In genomic region chr2:90917233-90917998, GRCm38 (mm10) we compare ENCODE assay signal across 8 mouse cellular contexts. TPM values are rescaled to one million over a fixed set of nuclear protein-coding genes. Genes with fewer than 3 reads are reported as not detected.
A peak's percentile ranks its signal among the peaks of the same experiment; 100 is the strongest.
DNase-seq lines count a peak whose midpoint lies in the region; ATAC-seq lines count a peak whose summit lies in the region.

No protein-coding gene starts in this region.

- H3K27me3 ChIP-seq in hindbrain, embryonic 14.5 days (ENCODE audit: control insufficient read depth, insufficient read depth, low read length): no peaks in the 10 kb centered on the region

- H3K4me2 ChIP-seq in hindbrain, embryonic 14.5 days (replicated peaks): peak overlapping the region; percentile 78

- WGBS in hindbrain, embryonic 14.5 days: under 1% methylated on average over 71 of the region's 73 CpGs

- peaks cover 21% of the 10 kb centered on the region for H3K36me3 ChIP-seq in hindbrain, embryonic 14.5 days (replicated peaks; ENCODE audit: control insufficient read depth, insufficient read depth)

- peak overlapping the region; percentile 70 for H3K4me3 ChIP-seq in hindbrain, embryonic 14.5 days (replicated peaks; ENCODE audit: low read length)

- peaks cover 34% of the 10 kb centered on the region for H3K4me1 ChIP-seq in hindbrain, embryonic 14.5 days (replicated peaks; ENCODE audit: control insufficient read depth, insufficient read depth, low read length)

- intact Hi-C loops in left cerebral cortex, postnatal 25 days (cut with DNase I): loop anchor here (5.0 kb wide), 2 partner anchors 50 to 145 kb away; no protein-coding TSS in a partner anchor

- peak overlapping the region; percentile 98 for H3K9ac ChIP-seq in hindbrain, embryonic 14.5 days

- no peaks in the 10 kb centered on the region for H3K9me3 ChIP-seq in hindbrain, embryonic 14.5 days (ENCODE audit: control insufficient read depth, low read length)

- peak overlapping the region; percentile 93 for H3K27ac ChIP-seq in hindbrain, embryonic 14.5 days

- peak; percentile 82 for ATAC-seq in hindbrain, embryonic 14.5 days (ENCODE audit: low FRiP score)
- peak; percentile 80 for ATAC-seq in megakaryocyte-erythroid progenitor cell, adult 5-6 weeks (replicated peaks; ENCODE audit: low FRiP score, low TSS enrichment, poor library complexity, severe bottlenecking)

- peak; percentile 77 for DNase-seq in ZHBTc4 (ENCODE audit: low read depth, low spot score)
- DNase-seq in cerebellum, postnatal 25 days: peak; percentile 83 to 86
- DNase-seq in frontal cortex, postnatal 36 days (ENCODE audit: low spot score in 2 of 2): peak; percentile 51 to 56
- DNase-seq in hindbrain, embryonic 14.5 days (ENCODE audit: low spot score): peak; percentile 60
- peak; percentile 43 to 58 for DNase-seq in left cerebral cortex, postnatal 25 days (ENCODE audit: low spot score in 2 of 2)
- DNase-seq in right cerebral cortex, postnatal 25 days: peak; percentile 72
- DNase-seq in urinary bladder, postnatal 36 days (ENCODE audit: low spot score in 2 of 2): peak; percentile 64 to 76

RNA-seq across cellular contexts. Expression of gene Ndufs3, which starts 12.8 kb away (rescaled TPM):
- 216 and 227 TPM in 2 replicates for polyA plus RNA-seq in hindbrain, embryonic 14.5 days (2014; fragmentation: Nextera tagmentation; extraction: Ambion mirVana)
- 100 to 1,000 TPM; 234 to 246 TPM for total RNA-seq in left cerebral cortex, postnatal 25 days (2021)
- total RNA-seq in megakaryocyte-erythroid progenitor cell, adult 5-6 weeks (2014; fragmentation: Nextera tagmentation): 200 and 247 TPM in 2 replicates
- 96.1 and 109 TPM in 2 replicates for total RNA-seq in megakaryocyte-erythroid progenitor cell, adult 5-6 weeks (2017)

RNA-seq across cellular contexts. Expression of gene Kbtbd4, which starts 12.9 kb away (rescaled TPM):
- 44.2 and 45.5 TPM in 2 replicates for polyA plus RNA-seq in hindbrain, embryonic 14.5 days (2014; fragmentation: Nextera tagmentation; extraction: Ambion mirVana)
- total RNA-seq in left cerebral cortex, postnatal 25 days (2021): 10 to 100 TPM; 40.1 to 43.1 TPM
- total RNA-seq in megakaryocyte-erythroid progenitor cell, adult 5-6 weeks (2014; fragmentation: Nextera tagmentation): 14.3 and 18.7 TPM in 2 replicates
- total RNA-seq in megakaryocyte-erythroid progenitor cell, adult 5-6 weeks (2017): 28.6 and 32.0 TPM in 2 replicates

RNA-seq across cellular contexts. Expression of gene Celf1, which starts 22.8 kb away (rescaled TPM):
- polyA plus RNA-seq in hindbrain, embryonic 14.5 days (2014; fragmentation: Nextera tagmentation; extraction: Ambion mirVana): 75.2 and 78.5 TPM in 2 replicates
- 100 to 1,000 TPM; 151 to 155 TPM for total RNA-seq in left cerebral cortex, postnatal 25 days (2021)
- total RNA-seq in megakaryocyte-erythroid progenitor cell, adult 5-6 weeks (2014; fragmentation: Nextera tagmentation): 82.1 and 92.9 TPM in 2 replicates
- 57.9 and 75.2 TPM in 2 replicates for total RNA-seq in megakaryocyte-erythroid progenitor cell, adult 5-6 weeks (2017)

RNA-seq across cellular contexts. Expression of gene C1qtnf4, which starts 31.8 kb away (rescaled TPM):
- polyA plus RNA-seq in hindbrain, embryonic 14.5 days (2014; fragmentation: Nextera tagmentation; extraction: Ambion mirVana): 182 and 189 TPM in 2 replicates
- total RNA-seq in left cerebral cortex, postnatal 25 days (2021): 100 to 1,000 TPM; 274 to 275 TPM
- total RNA-seq in megakaryocyte-erythroid progenitor cell, adult 5-6 weeks (2014; fragmentation: Nextera tagmentation): not detected in 2 replicates
- total RNA-seq in megakaryocyte-erythroid progenitor cell, adult 5-6 weeks (2017): not detected in 2 replicates

Comparison
In these comparisons a context has a peak if more than half of its experiments do, and no peak if none do; other contexts are left out.
1. Peak in every context shown above with its lines: DNase-seq, ATAC-seq, H3K4me3 ChIP-seq and H3K27ac ChIP-seq.